Mouse (Mus musculus) kidney, postnatal 4 days (tissue): ENCODE results near the gene Nubpl.

ENCODE experiments used
- DNase-seq, 2 experiments: peaks; one replicate each; pipeline ENCODE4 v3.0.0; 2021; ENCODE audit warnings: mixed read lengths in 2 of 2

The Nubpl gene

DNA sequence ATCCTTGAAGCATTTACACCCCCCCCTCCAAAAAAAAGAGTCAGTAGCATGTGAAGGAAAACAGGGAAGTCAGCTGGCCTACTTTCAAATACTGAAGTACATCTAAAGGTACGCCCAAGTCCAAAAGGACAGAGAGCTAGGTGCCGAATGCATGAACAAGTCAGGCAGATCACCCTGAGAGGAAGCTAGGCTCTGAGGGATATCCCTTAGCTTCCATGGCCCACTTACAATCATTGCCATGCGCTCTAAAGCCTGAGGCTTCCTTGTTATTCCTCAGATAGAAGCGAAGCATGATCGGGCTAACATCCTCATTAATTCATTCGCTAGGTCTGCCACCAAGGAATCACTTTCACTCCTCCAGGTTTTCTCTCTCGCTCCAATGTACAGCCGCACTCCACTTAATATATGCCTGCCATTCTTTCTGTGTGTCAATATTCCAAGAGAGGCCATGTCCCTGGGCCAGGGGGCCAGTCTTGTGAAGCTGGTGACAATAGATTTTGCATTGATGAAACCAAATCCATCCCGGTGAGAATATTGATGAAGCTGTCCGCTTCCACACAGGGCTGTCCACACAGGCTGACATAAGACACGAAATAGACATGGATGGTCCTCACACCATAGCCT is 237.7 kb downstream of the Nubpl start:
- no peak for DNase-seq

DNA sequence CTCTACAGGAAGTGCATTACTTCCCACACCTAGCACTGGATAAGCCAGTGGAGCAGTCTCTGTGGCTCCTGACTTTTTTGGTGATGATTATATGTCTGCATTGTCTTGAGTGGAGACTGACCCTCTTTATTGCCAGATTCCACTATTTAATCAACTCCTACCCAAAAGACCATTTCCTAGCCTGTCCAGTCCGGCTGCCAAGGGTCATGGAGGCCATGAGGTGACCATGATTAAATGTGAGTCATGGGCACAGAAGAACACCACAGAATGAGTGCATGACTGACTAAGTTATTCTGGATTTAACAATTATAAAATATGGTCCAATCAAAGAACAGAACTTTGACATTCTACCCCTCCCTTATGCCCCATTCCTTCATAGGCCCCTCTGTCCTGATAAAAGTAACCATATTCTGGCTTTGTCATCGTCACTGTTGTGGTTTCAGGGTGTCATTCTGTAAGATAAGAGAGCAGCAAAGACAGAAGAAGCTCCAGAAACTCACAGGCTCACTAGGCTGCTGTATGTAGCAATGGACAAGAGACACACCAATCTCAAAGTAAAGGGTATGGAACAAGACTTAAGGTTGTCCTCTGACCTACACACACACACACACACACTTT is 240.7 kb downstream of the Nubpl start:
- DNase-seq: no peak

DNA sequence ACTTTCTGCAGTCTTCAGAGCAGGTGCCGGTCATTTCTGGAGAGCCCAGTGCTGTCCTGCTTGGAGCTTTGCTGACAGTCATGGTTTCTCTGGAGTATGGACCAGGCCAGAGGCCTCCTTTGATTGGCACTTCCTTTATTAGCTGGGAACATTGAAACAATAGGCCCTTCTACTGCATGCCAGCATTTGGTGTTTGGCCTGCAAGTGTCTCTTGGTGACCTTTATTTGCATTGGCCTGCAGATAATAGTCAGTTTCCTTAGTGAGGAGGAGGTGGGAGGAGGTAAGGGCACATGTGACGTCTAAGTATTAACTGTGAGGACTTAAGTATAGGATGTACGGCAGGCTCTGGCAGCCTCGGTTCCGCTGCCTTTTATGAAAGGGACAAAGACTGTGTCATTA is 249.1 kb downstream of the Nubpl start:
- DNase-seq: no peak

DNA sequence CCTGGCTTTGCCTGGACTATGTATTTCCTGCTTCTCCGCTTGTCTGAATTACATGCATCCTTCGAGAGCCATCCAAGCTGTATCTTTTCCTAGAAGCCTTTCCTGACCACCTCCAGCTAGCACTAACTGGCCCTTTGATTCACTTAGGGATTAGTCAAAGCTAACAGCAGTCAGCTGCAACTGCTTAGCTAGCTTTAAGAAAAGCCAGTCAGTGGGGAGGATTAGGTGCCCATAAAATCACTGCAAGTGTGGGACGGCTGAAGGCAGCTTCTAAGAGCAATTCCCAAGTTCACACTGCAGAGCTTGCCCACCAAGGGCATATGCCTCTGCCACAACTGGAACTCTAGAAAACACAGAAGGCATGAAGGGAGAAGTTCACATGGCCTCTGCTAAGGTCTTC is 252.7 kb downstream of the Nubpl start:
- no peak for DNase-seq

DNA sequence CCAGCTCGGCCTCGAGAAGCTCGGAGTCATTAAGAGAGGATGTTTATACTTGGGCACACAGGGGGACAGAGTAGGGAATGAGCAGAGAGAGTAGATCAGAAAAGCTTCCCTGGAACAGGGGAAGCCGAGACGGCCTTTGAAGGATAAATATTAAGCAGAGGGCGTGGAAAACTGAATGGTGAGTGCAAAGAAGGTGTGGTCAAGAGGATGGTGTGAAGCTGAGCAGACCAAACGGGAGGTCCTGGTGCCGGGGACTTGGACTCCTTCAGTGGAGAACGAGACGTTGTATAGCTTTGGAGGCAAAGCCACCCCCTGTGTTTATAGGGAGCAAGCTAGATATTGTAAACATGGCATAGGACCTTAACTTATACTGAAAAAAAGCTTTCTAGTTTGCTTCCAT is 261.9 kb downstream of the Nubpl start:
- no peak for DNase-seq

DNA sequence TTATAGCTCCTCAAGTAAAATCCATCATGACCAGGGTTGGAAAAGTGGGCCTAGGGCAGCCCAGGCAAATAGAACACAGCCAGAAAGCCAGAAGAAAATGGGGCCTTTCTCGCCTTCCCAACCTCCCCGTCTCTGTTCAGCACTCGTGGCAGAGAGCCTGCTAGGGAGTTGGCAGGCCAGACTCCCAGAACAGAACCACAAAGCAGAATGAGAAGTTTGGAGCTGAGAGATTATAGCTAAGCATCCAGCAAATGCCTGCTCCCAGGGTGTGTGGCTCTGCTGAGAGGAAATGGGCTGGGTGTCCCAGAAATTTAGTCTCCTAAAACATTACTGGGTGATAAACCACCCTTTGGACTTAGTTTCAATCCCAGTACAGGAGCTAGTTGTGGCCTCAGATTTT is 262.6 kb downstream of the Nubpl start:
- DNase-seq: no peak

DNA sequence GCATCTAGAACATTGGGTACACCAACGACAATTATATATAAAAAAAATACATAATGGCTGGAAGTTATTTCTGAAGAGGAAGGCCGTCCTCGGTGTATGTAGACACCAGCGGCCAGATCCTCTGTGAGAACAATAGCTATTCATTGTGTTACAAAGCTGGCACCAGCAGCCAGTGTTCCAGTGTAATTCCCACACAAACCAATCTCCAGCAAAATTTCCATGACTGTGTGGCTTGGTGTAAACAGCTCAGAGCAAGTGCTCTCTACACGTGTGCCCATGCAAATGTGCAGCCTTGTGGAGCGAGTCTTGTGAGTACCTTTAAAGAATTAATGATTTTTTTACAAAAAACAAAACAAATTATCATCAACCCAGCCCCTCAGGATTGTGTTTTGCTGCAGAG is 263.7 kb downstream of the Nubpl start:
- no peak for DNase-seq
